Comparison of ENCODE assay signal across 12 mouse cellular contexts in genomic region chr1:120100456-120101226, GRCm38 (mm10). TPM values are rescaled to one million over a fixed set of nuclear protein-coding genes. Genes with fewer than 3 reads are reported as not detected.
DNase-seq lines count a peak whose midpoint lies in the region; ATAC-seq lines count a peak whose summit lies in the region.
"Had no signal": no experiment of that assay in that cellular context is flagged by ENCODE, and none has a peak within 500 bp of the region (broad histone marks: within the 10 kb centered on the region; RNA-seq: fewer than 3 reads in every experiment).

No protein-coding gene starts in this region.

- peak; percentile 34 for ATAC-seq in common myeloid progenitor, adult 5-6 weeks (replicated peaks; ENCODE audit: low read depth, poor library complexity, severe bottlenecking)
- ATAC-seq: forebrain, embryonic 15.5 days had no signal

- DNase-seq in kidney, postnatal 25 days: peak; percentile 22 to 71
- no peak for DNase-seq in kidney, postnatal 4 days
- DNase-seq in R1 (ENCODE audit: low read depth, low spot score): peak; percentile 43
- DNase-seq in lung, postnatal 36 days: peak; percentile 70
- DNase-seq in layer of hippocampus, adult 8-10 months (ENCODE audit: low spot score in 2 of 2): no peak
- no peak for DNase-seq in left cerebral cortex, adult 11 months (ENCODE audit: low spot score)
- DNase-seq: cerebellum, adult 2 months; heart, adult 18-20 months; kidney, adult 11 months; right cerebral cortex, postnatal 4 days had no signal

RNA-seq across cellular contexts. Expression of gene Dbi, which starts 20.2 kb away (rescaled TPM):
- total RNA-seq in common myeloid progenitor, adult 5-6 weeks (2017): 294 and 313 TPM in 2 replicates
- total RNA-seq in layer of hippocampus, adult 8-10 months (2022): 100 to 1,000 TPM; 269 to 515 (median 389) TPM

RNA-seq across cellular contexts. Expression of gene 3110009E18Rik, which starts 20.3 kb away (rescaled TPM):
- 4.1 and 12.9 TPM in 2 replicates for total RNA-seq in common myeloid progenitor, adult 5-6 weeks (2017)
- total RNA-seq in layer of hippocampus, adult 8-10 months (2022): 1 to 10 TPM; 6.2 to 8.1 (median 7.4) TPM

RNA-seq across cellular contexts. Expression of gene Tmem37, which starts 26.8 kb away (rescaled TPM):
- total RNA-seq in common myeloid progenitor, adult 5-6 weeks (2017): 0.78 and 0.87 TPM in 2 replicates
- total RNA-seq in layer of hippocampus, adult 8-10 months (2022): 1 to 10 TPM; 1.1 to 3.3 (median 1.5) TPM

Comparison
In these comparisons a context has a peak if more than half of its experiments do, and no peak if none do; other contexts are left out.
1. DNase-seq: peak in kidney, postnatal 25 days (2 of 2), R1 (single experiment) and lung, postnatal 36 days (single experiment); none in kidney, postnatal 4 days (0 of 2), layer of hippocampus, adult 8-10 months (0 of 2) and left cerebral cortex, adult 11 months (single experiment).